Mouse (Mus musculus) MEL (cell line): ENCODE data around the gene Gramd4. TPM values are rescaled to one million over a fixed set of nuclear protein-coding genes. Genes with fewer than 3 reads are reported as not detected.
"Not testable (repeated sequence)": the region's sequence is repeated elsewhere in the genome, so short reads cannot be mapped to it uniquely, and the experiment has no call there.

Experiments used
- DNase-seq: peaks from one replicate; pipeline ENCODE4 v3.0.0; 2011; ENCODE audit warnings: low read depth, low spot score
- H3K27ac ChIP-seq: 2 replicates; pipeline ENCODE4 v1.5.1; 2012; ENCODE audit warnings: low read depth, mild to moderate bottlenecking, control low read depth, low read length, moderate library complexity; ENCODE audit not compliant: control insufficient read depth
- H3K27me3 ChIP-seq, 2 experiments: fragments of 150-350 bp in 1 of 2; sonication (generic) in 1 of 2; 2 replicates each; pipeline ENCODE4 v1.6.1; 2012; ENCODE audit warnings: low read length in 2 of 2, mild to moderate bottlenecking in 2 of 2, improper control_type of control experiment in 1 of 2, moderate library complexity in 1 of 2; ENCODE audit not compliant: insufficient read depth in 2 of 2, control insufficient read depth in 1 of 2
- H3K36me3 ChIP-seq, 2 experiments: 2 replicates each; pipeline ENCODE4 v1.6.1; 2012 to 2014; ENCODE audit warnings: low read length in 2 of 2, improper control_type of control experiment in 1 of 2, inconsistent platforms in 1 of 2, mild to moderate bottlenecking in 1 of 2; ENCODE audit not compliant: insufficient read depth in 2 of 2, control insufficient read depth in 1 of 2
- H3K4me1 ChIP-seq, 2 experiments: fragments of 150-350 bp in 1 of 2; sonication (generic) in 1 of 2; 2 replicates each; pipeline ENCODE4 v1.6.1; 2012; ENCODE audit warnings: low read length in 2 of 2, improper control_type of control experiment in 1 of 2, mild to moderate bottlenecking in 1 of 2; ENCODE audit not compliant: insufficient read depth in 2 of 2, control insufficient read depth in 1 of 2
- H3K4me3 ChIP-seq, 2 experiments: fragments of 150-350 bp in 1 of 2; sonication (generic) in 1 of 2; 2 replicates each; pipeline ENCODE4 v1.5.1; 2012; ENCODE audit warnings: low read depth in 2 of 2, low read length in 2 of 2, mild to moderate bottlenecking in 2 of 2, moderate library complexity in 2 of 2, control low read depth in 1 of 2, improper control_type of control experiment in 1 of 2; ENCODE audit not compliant: control insufficient read depth in 1 of 2, insufficient read depth in 1 of 2
- H3K79me2 ChIP-seq: 2 replicates; pipeline ENCODE4 v1.6.1; 2012; ENCODE audit warnings: mild to moderate bottlenecking, low read length, moderate library complexity; ENCODE audit not compliant: control insufficient read depth, poor library complexity, insufficient read depth
- H3K9ac ChIP-seq: 2 replicates; pipeline ENCODE4 v1.6.1; 2012; ENCODE audit warnings: low read depth, mild to moderate bottlenecking, control low read depth, low read length, moderate library complexity; ENCODE audit not compliant: control insufficient read depth, poor library complexity, severe bottlenecking
- H3K9me3 ChIP-seq: fragments of 150-350 bp; sonication (generic); replicated peaks from 2 replicates; pipeline ENCODE4 v1.6.1; 2012; ENCODE audit warnings: mild to moderate bottlenecking, low read length, improper control_type of control experiment, moderate library complexity; ENCODE audit not compliant: insufficient read depth
- CHD2 ChIP-seq: IDR thresholded peaks from 2 replicates; pipeline ENCODE4 v1.6.1; 2011; ENCODE audit warnings: low read length, improper control_type of control experiment
- CTCF ChIP-seq, 3 experiments: IDR thresholded peaks in 2 of 3; conservative IDR thresholded peaks in 1 of 3; 2 replicates each; pipeline ENCODE4 v1.5.1; 2011 to 2012; ENCODE audit warnings: low read length in 3 of 3, low read depth in 2 of 3, mild to moderate bottlenecking in 2 of 3, improper control_type of control experiment in 1 of 3, inconsistent platforms in 1 of 3, mixed read lengths in 1 of 3, moderate library complexity in 1 of 3; ENCODE audit not compliant: control insufficient read depth in 1 of 3, insufficient read depth in 1 of 3, poor library complexity in 1 of 3, severe bottlenecking in 1 of 3
- E2F4 ChIP-seq: IDR thresholded peaks from 2 replicates; pipeline ENCODE4 v1.6.1; 2011; ENCODE audit warnings: low read depth, low read length, improper control_type of control experiment, borderline replicate concordance
- EP300 ChIP-seq, 2 experiments: IDR thresholded peaks; 2 replicates each; pipeline ENCODE4 v1.6.1; 2011; ENCODE audit warnings: improper control_type of control experiment in 2 of 2, low read length in 2 of 2, low read depth in 1 of 2, mild to moderate bottlenecking in 1 of 2
- ETS1 ChIP-seq: IDR thresholded peaks from 2 replicates; pipeline ENCODE4 v1.6.1; 2012; ENCODE audit warnings: low read depth, mild to moderate bottlenecking, inconsistent platforms, low read length, improper control_type of control experiment, moderate library complexity
- GABPA ChIP-seq: IDR thresholded peaks from 2 replicates; pipeline ENCODE4 v1.6.1; 2012; ENCODE audit warnings: low read depth, mild to moderate bottlenecking, inconsistent platforms, low read length, improper control_type of control experiment, moderate library complexity
- JUND ChIP-seq: IDR thresholded peaks from 2 replicates; pipeline ENCODE4 v1.6.1; 2011; ENCODE audit warnings: low read depth, mild to moderate bottlenecking, improper control_type of control experiment, low read length
- MAFK ChIP-seq: IDR thresholded peaks from 2 replicates; pipeline ENCODE4 v1.6.1; 2011; ENCODE audit warnings: low read depth, mild to moderate bottlenecking, low read length, improper control_type of control experiment, borderline replicate concordance
- MAX ChIP-seq: IDR thresholded peaks from 2 replicates; pipeline ENCODE4 v1.6.1; 2011; ENCODE audit warnings: low read length, improper control_type of control experiment
- MAZ ChIP-seq: IDR thresholded peaks from 2 replicates; pipeline ENCODE4 v1.6.1; 2012; ENCODE audit warnings: low read depth, mild to moderate bottlenecking, inconsistent platforms, low read length, improper control_type of control experiment
- MXI1 ChIP-seq: IDR thresholded peaks from 2 replicates; pipeline ENCODE4 v1.6.1; 2011; ENCODE audit warnings: mild to moderate bottlenecking, low read depth, low read length, improper control_type of control experiment
- MYB ChIP-seq: IDR thresholded peaks from 2 replicates; pipeline ENCODE4 v1.6.1; 2011; ENCODE audit warnings: mild to moderate bottlenecking, low read depth, low read length, improper control_type of control experiment
- MYC ChIP-seq: IDR thresholded peaks from 2 replicates; pipeline ENCODE4 v1.6.1; 2011; ENCODE audit warnings: low read depth, mild to moderate bottlenecking, low read length, improper control_type of control experiment, moderate library complexity
- POLR2AphosphoS5 ChIP-seq: IDR thresholded peaks from 2 replicates; pipeline ENCODE4 v1.6.1; 2012; ENCODE audit warnings: low read depth, borderline replicate concordance, mild to moderate bottlenecking, inconsistent platforms, low read length, moderate library complexity, mixed read lengths
- RAD21 ChIP-seq: IDR thresholded peaks from 2 replicates; pipeline ENCODE4 v1.6.1; 2011; ENCODE audit warnings: mild to moderate bottlenecking, low read depth, low read length, improper control_type of control experiment
- SIN3A ChIP-seq: IDR thresholded peaks from 2 replicates; pipeline ENCODE4 v1.6.1; 2012; ENCODE audit warnings: low read length, improper control_type of control experiment, inconsistent platforms
- SMC3 ChIP-seq: IDR thresholded peaks from 2 replicates; pipeline ENCODE4 v1.6.1; 2011; ENCODE audit warnings: low read depth, low read length, improper control_type of control experiment
- TAL1 ChIP-seq: IDR thresholded peaks from 2 replicates; pipeline ENCODE4 v1.6.1; 2012; ENCODE audit warnings: mild to moderate bottlenecking, inconsistent platforms, low read length, moderate library complexity, mixed read lengths
- TCF12 ChIP-seq: IDR thresholded peaks from 2 replicates; pipeline ENCODE4 v1.6.1; 2014; ENCODE audit warnings: low read depth, mild to moderate bottlenecking, inconsistent platforms, low read length, improper control_type of control experiment, moderate library complexity
- USF1 ChIP-seq: IDR thresholded peaks from 2 replicates; pipeline ENCODE4 v1.6.1; 2014; ENCODE audit warnings: low read depth, mild to moderate bottlenecking, inconsistent platforms, low read length, improper control_type of control experiment, moderate library complexity
- USF2 ChIP-seq, 2 experiments: IDR thresholded peaks; 2 replicates each; pipeline ENCODE4 v1.6.1; 2011 to 2012; ENCODE audit warnings: improper control_type of control experiment in 2 of 2, low read length in 2 of 2, borderline replicate concordance in 1 of 2, inconsistent platforms in 1 of 2, low read depth in 1 of 2, mild to moderate bottlenecking in 1 of 2; ENCODE audit not compliant: insufficient read depth in 1 of 2
- ZC3H11A ChIP-seq: IDR thresholded peaks from 2 replicates; pipeline ENCODE4 v1.6.1; 2012; ENCODE audit warnings: low read depth, mild to moderate bottlenecking, inconsistent platforms, low read length, improper control_type of control experiment
- ZKSCAN1 ChIP-seq: IDR thresholded peaks from 2 replicates; pipeline ENCODE4 v1.6.1; 2012; ENCODE audit warnings: low read depth, mild to moderate bottlenecking, inconsistent platforms, low read length, improper control_type of control experiment, moderate library complexity
- ZNF384 ChIP-seq: IDR thresholded peaks from 2 replicates; pipeline ENCODE4 v1.6.1; 2012; ENCODE audit warnings: low read depth, mild to moderate bottlenecking, inconsistent platforms, low read length, improper control_type of control experiment
- polyA plus RNA-seq, 2 experiments: library from polyadenylated mRNA; stranded (reverse) in 1 of 2; unstranded in 1 of 2; fragments of >175 nt in 1 of 2; fragments of >200 nt in 1 of 2; gene quantifications; 2 replicates each; pipeline versions ENCODE4 v1.2.1 to v1.2.4; 2012; ENCODE audit warnings: low replicate concordance in 2 of 2, low read depth in 1 of 2; ENCODE audit not compliant: insufficient read length in 2 of 2, insufficient read depth in 1 of 2, missing spikeins in 1 of 2
- total RNA-seq: library from RNA; depleted of rRNA; stranded (reverse); fragments of 300-350 nt; gene quantifications from 2 replicates; pipeline ENCODE4 v1.2.3, GENCODE M21; 2012

Gene Gramd4
- total and polyA plus RNA-seq, 3 experiments: 35.2 to 43.1 (median 38.0) TPM

- no peak for TF ChIP-seq MYC
- TF ChIP-seq MAX: no peak
- TF ChIP-seq USF2 (IDR thresholded peaks at IDR 0.05; ENCODE audit: borderline replicate concordance in 1 of 2, insufficient read depth in 1 of 2, low read depth in 1 of 2, low read length in 2 of 2): no peak
- 0 out of 2 replicates have a peak, but pooled peaks have one; percentile 11 for TF ChIP-seq TCF12
- no peak for TF ChIP-seq SIN3A
- TF ChIP-seq POLR2AphosphoS5: no peak
- no peak for TF ChIP-seq ZNF384
- no peak for TF ChIP-seq TAL1
- TF ChIP-seq E2F4: no peak
- peak; percentile 40; the same call in 1 of the 2 replicates for TF ChIP-seq ETS1
- no peak for TF ChIP-seq GABPA
- TF ChIP-seq MAZ: no peak
- TF ChIP-seq USF1: no peak
- TF ChIP-seq MYB: no peak
- TF ChIP-seq JUND: no peak
- no peak for TF ChIP-seq CHD2
- no peak for TF ChIP-seq ZC3H11A
- no peak for TF ChIP-seq MXI1
- TF ChIP-seq ZKSCAN1: no peak
- TF ChIP-seq MAFK: no peak
- peak in 1 of 2 experiments; percentile 38; a peak in 2 of 4 replicates for TF ChIP-seq EP300 (IDR thresholded peaks at IDR 0.05; ENCODE audit: low read depth in 1 of 2, low read length in 2 of 2)
- TF ChIP-seq SMC3: no peak
- no peak for TF ChIP-seq RAD21
- TF ChIP-seq, all 39 proteins: peak for 6
Observed at GRCm38 (mm10) chr15:86160906-86161305, 103.4 kb downstream of the Gramd4 start (continued).

GRCm38 (mm10) chr15:86161800-86162199, 104.3 kb downstream of the Gramd4 start:
- peaks cover 3 to 14% of the 10 kb centered on the region in 2 experiments for H3K4me1 ChIP-seq
- not testable (repeated sequence) for H3K4me3 ChIP-seq, H3K9ac ChIP-seq

More at GRCm38 (mm10) chr15:86161800-86162199, 104.3 kb downstream of the Gramd4 start:
- DNase-seq: peak; percentile 42
- H3K27ac ChIP-seq, H3K9me3 ChIP-seq, H3K27me3 ChIP-seq, H3K79me2 ChIP-seq: not testable (repeated sequence)
- TF ChIP-seq RAD21 (peak; percentile 27), SMC3 (peak; percentile 39), CTCF (IDR thresholded peaks at IDR 0.05 in 2 of 3, conservative IDR thresholded peaks at IDR 0.05 in 1 of 3; ENCODE audit: control insufficient read depth in 1 of 3, insufficient read depth in 1 of 3, low read depth in 2 of 3, low read length in 3 of 3, poor library complexity in 1 of 3, severe bottlenecking in 1 of 3) (peak; percentile 54 to 58 (median 55))
- peaks cover 0 to 13% of the 10 kb centered on the region in 2 experiments; a peak in 2 of 4 replicates for H3K36me3 ChIP-seq
